Mouse (Mus musculus) lung, embryonic 14.5 days (tissue): Measurements from ENCODE around the gene Cyb5b. TPM values are rescaled to one million over a fixed set of nuclear protein-coding genes. Genes with fewer than 3 reads are reported as not detected.

Experiments
- ATAC-seq: fragments of 200-750 bp; cut with Nextera tagmentation; 2 replicates; pipeline ENCODE4 v1.8.0; 2017; ENCODE audit warnings: mild to moderate bottlenecking, moderate TSS enrichment, moderate library complexity; ENCODE audit not compliant: insufficient read depth
- DNase-seq: peaks from one replicate; pipeline ENCODE4 v3.0.0-alpha.2; 2015
- H3K27ac ChIP-seq: fragments of 300-500 bp; sonication (generic); 2 replicates; pipeline ENCODE4 v1.5.1; 2014; ENCODE audit warnings: low read depth, mild to moderate bottlenecking, moderate library complexity
- H3K27me3 ChIP-seq: fragments of 300-500 bp; sonication (generic); 2 replicates; pipeline ENCODE4 v1.6.1; 2014; ENCODE audit warnings: low read length, control low read depth; ENCODE audit not compliant: insufficient read depth
- H3K36me3 ChIP-seq: fragments of 300-500 bp; sonication (generic); 2 replicates; pipeline ENCODE4 v1.6.1; 2014; ENCODE audit warnings: control low read depth; ENCODE audit not compliant: insufficient read depth
- H3K4me1 ChIP-seq: fragments of 300-500 bp; sonication (generic); 2 replicates; pipeline ENCODE4 v1.6.1; 2014; ENCODE audit warnings: antibody characterized with exemption, control low read depth; ENCODE audit not compliant: insufficient read depth
- H3K4me2 ChIP-seq: fragments of 300-500 bp; sonication (generic); 2 replicates; pipeline ENCODE4 v1.6.1; 2014; ENCODE audit warnings: mild to moderate bottlenecking
- H3K4me3 ChIP-seq: fragments of 300-500 bp; sonication (generic); 2 replicates; pipeline ENCODE4 v1.5.1; 2014; ENCODE audit warnings: low read depth, low read length
- H3K9ac ChIP-seq: fragments of 300-500 bp; sonication (generic); 2 replicates; pipeline ENCODE4 v1.6.1; 2014
- H3K9me3 ChIP-seq: fragments of 300-500 bp; sonication (generic); 2 replicates; pipeline ENCODE4 v1.6.1; 2016; ENCODE audit warnings: low read depth, low read length, control low read depth
- CTCF ChIP-seq: IDR thresholded peaks from 2 replicates; pipeline ENCODE4 v1.5.1; 2016; ENCODE audit warnings: antibody characterized with exemption, low read depth
- WGBS: fragments of 180-500 bp; shearing (Covaris S2); extraction: QIAGEN DNeasy Blood & Tissue Kit; methylation state at CpG from one replicate; pipeline ENCODE4 v1.1.7; 2014; 5-methylcytosine and 5-hydroxymethylcytosine counted together
- polyA plus RNA-seq: library from polyadenylated mRNA; unstranded; fragments of >200 nt; fragmentation: Nextera tagmentation; extraction: Ambion mirVana; gene quantifications from 2 replicates; pipeline ENCODE4 v1.2.1, GENCODE M21; 2014

Cyb5b gene
- polyA plus RNA-seq, 1 experiment from 2014 or later: 117 TPM

DNA sequence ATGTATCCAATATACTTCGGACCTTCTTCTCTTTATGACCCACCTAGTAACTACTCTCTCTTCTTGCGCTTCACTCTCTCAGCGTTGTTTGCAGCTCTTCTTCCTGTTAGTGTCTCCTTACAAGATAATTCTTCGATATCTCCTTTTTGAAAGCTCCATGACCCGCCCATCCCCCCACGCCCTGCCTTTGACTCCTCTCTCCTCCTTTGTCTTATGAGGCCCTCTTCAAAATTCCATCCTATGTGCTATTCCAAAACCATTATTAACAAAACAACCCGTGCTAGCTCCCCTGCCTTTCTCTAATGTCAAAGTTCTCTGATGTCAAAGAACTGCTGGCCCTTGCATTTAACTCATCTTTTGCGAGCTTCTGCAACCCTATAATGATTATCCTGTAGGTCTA is 67.7 kb downstream of the Cyb5b start:
- Histone ChIP-seq H3K9ac (no peak overlapping the region), H3K4me2 (no peak overlapping the region), H3K4me1 (no peaks in the 10 kb centered on the region), H3K9me3 (no peaks in the 10 kb centered on the region), H3K27me3 (no peaks in the 10 kb centered on the region), H3K4me3 (no peak overlapping the region), H3K27ac (no peak overlapping the region), H3K36me3 (no peaks in the 10 kb centered on the region)
- 77% methylated on average over 8 of the region's 8 CpGs for WGBS
- TF ChIP-seq CTCF: no peak
- DNase-seq (no peak), ATAC-seq (no peak)

DNA sequence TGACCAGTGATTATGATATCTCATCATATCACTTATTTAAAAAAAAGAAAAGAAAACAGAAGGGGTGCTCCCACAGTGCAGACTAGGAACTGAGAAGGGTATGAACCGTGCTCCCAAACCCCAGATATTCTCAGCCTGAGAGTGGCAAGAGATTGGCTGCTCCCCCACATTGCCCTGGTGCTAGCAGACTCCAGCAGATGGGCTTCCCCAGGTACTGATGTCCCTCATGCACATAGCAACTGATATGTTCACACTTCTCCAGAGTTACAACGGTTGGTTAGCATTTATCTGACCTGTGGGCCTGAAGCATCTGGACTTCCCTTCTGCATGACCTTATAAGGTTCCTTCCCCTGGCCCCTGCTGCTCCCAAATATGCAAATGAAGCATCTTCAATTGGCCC is 68.6 kb downstream of the Cyb5b start:
- Histone ChIP-seq H3K36me3 (no peaks in the 10 kb centered on the region), H3K9ac (no peak overlapping the region), H3K9me3 (no peaks in the 10 kb centered on the region), H3K27ac (no peak overlapping the region), H3K4me1 (no peaks in the 10 kb centered on the region), H3K27me3 (no peaks in the 10 kb centered on the region), H3K4me3 (no peak overlapping the region), H3K4me2 (no peak overlapping the region)
- DNase-seq (no peak), ATAC-seq (no peak)
- 68% methylated on average over 2 of the region's 2 CpGs for WGBS
- TF ChIP-seq CTCF: no peak

DNA sequence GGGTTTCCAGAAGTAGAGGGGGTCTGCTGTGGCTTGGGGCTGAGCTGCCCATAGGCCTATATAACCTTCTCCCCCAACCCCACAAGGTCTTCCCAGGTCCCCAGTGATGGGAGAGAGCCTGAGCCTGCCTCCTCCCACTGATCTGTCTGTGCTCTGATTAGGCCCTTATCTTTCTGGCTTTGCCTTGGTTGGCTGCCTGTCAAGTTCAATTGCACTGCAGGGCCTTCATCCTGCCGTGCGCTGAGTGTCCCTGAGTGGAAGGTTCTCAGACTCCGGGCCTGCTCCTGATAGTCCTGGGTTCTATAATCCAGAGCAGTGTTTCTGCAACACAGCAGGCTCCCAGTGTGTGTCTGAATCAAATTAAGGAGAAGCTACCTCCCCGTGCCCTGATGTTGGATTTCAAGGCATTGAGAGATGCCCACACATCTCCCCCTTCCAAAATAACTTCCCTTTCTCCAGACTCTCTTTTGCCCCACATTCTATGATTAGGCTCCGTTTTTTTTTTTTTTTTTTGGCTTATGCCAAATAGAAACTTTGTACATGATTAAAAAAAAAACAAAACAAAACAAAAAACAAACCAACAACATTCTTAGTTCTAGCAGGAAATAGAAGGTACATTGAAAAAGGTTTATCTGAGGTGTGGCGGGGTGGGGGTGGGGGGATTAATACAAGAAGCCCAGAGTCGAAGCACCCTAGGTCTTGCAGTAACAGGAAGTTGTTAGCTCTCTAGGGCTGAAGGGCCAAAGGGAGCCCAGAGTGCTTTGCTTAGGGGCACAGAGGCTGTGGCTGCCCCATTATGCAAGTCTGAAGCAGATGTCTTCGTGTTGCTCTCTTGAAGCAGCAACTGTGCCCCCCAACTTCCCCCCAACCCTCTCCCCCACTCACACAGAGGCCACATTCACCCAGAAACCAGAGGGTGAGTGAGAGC is 71.7 kb downstream of the Cyb5b start:
- no peak overlapping the region for H3K9ac ChIP-seq
- ATAC-seq: peak; percentile 14; the same call in 1 of the 2 replicates
- no peak overlapping the region for H3K4me3 ChIP-seq
- H3K4me2 ChIP-seq: no peak overlapping the region
- no peaks in the 10 kb centered on the region for H3K27me3 ChIP-seq
- no peak overlapping the region; the same call in 1 of the 2 replicates for H3K27ac ChIP-seq
- H3K4me1 ChIP-seq: peaks cover 3% of the 10 kb centered on the region; the same call in 1 of the 2 replicates
- TF ChIP-seq CTCF: no peak
- peak; percentile 10 for DNase-seq
- H3K36me3 ChIP-seq: no peaks in the 10 kb centered on the region
- WGBS: 40% methylated on average over 8 of the region's 8 CpGs
- no peaks in the 10 kb centered on the region for H3K9me3 ChIP-seq

DNA sequence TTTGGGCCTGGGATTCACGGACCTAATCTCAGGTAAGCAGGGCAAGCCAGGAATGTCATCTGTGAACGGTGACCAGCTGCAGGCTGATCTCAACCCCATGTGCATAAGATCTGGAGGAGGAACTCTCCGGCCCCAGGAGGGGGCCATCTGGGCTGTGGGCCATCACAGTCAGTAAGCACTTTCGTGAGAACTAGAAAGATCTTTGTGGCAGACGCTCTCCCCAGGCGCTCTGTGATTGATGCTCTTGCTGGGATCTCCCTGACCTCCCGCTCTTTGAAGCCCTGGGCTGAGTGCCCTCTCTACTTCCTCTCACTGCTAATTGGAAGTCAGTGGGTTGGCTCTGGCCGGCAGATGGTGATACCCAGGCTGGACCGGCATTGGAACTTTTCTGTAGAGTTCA is 75.7 kb downstream of the Cyb5b start:
- Histone ChIP-seq H3K27ac (no peak overlapping the region), H3K9me3 (no peaks in the 10 kb centered on the region), H3K4me1 (peaks cover 3% of the 10 kb centered on the region; the same call in 1 of the 2 replicates), H3K4me2 (no peak overlapping the region), H3K9ac (no peak overlapping the region), H3K27me3 (no peaks in the 10 kb centered on the region), H3K4me3 (no peak overlapping the region), H3K36me3 (no peaks in the 10 kb centered on the region)
- WGBS: 15% methylated on average over 9 of the region's 9 CpGs
- no peak for TF ChIP-seq CTCF
- peak; percentile 76 for DNase-seq
- peak; percentile 68 for ATAC-seq

DNA sequence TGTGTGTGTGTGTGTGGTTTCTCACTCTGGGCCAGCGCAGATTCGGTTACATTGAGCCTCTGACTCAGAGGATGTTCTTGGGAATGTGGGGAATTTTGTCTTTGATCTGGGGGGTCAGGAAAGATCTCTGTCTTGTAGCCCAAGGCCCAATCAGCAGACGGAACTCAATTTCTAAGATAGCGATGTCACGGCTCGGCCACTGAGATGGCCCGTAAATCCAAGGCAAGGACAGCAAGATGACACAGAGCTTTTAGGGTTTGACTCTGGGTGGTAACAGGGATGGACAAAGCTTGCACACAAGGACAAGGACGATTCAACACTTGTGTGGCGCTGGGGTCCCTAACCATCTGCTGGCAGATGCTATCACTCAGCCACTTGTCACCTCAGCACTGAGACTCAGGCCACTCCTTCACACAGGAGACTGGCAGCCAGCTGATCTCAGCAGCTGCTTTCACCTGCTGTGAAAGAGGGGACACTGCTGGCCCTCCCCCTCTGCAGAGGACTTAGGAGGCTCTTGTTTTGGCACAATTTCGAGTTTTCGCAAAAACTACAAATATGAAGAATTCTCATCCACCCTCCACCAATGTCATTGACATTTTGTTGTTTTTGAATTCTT is 76.7 kb downstream of the Cyb5b start:
- Histone ChIP-seq H3K36me3 (no peaks in the 10 kb centered on the region), H3K27ac (no peak overlapping the region), H3K4me3 (no peak overlapping the region), H3K9me3 (no peaks in the 10 kb centered on the region), H3K4me1 (peaks cover 3% of the 10 kb centered on the region; the same call in 1 of the 2 replicates), H3K9ac (no peak overlapping the region), H3K27me3 (no peaks in the 10 kb centered on the region), H3K4me2 (no peak overlapping the region)
- ATAC-seq: no peak; the same call in 1 of the 2 replicates
- no peak for TF ChIP-seq CTCF
- 35% methylated on average over 11 of the region's 11 CpGs for WGBS
- no peak for DNase-seq

DNA sequence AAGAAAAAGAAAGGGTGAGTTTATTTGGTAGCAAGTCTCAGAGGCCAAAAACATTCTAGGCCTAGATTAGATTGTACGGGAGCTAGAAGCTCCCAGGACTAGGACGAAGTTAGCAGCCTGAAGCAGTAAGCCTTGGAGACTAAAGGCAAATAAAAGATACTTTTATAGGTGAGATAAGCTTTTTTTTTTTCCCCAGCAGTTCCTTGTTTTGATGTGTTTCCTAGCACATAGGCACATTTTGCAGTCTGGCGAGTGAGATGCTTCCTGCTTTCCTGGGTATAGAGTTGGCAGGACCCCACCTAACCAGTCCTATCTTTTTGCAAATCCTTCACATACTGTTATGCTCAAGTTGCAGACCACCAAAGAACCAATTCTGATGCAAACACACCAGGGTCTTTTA is 82.8 kb downstream of the Cyb5b start:
- H3K4me3 ChIP-seq: no peak overlapping the region
- H3K27me3 ChIP-seq: no peaks in the 10 kb centered on the region
- no peaks in the 10 kb centered on the region for H3K4me1 ChIP-seq
- DNase-seq (no peak), ATAC-seq (no peak)
- H3K4me2 ChIP-seq: no peak overlapping the region
- 88% methylated on average over 3 of the region's 3 CpGs for WGBS
- H3K9me3 ChIP-seq: no peaks in the 10 kb centered on the region
- H3K36me3 ChIP-seq: no peaks in the 10 kb centered on the region
- no peak overlapping the region for H3K9ac ChIP-seq
- H3K27ac ChIP-seq: no peak overlapping the region
- TF ChIP-seq CTCF: no peak

DNA sequence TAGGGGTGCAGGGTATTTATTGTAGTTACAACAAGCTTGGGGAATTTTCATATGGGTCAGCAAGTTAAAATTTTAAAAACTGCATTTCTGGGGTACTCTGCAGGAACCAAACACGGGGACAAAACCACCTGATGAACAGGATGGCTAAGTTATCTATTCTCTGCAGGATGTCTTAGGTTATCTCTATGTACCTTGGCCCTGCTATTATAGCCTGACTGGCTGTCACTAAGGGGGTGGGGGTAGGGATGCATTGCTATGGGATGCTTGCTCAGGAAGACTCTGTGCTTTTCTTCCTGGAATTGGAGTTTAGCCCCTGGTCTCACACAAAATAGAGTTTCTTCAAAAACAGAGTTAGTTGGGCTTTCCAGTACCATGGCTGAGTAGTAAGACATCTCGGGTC is 83.3 kb downstream of the Cyb5b start:
- Histone ChIP-seq H3K27ac (no peak overlapping the region), H3K27me3 (no peaks in the 10 kb centered on the region), H3K9ac (no peak overlapping the region), H3K9me3 (no peaks in the 10 kb centered on the region), H3K4me2 (no peak overlapping the region), H3K36me3 (no peaks in the 10 kb centered on the region), H3K4me1 (no peaks in the 10 kb centered on the region), H3K4me3 (no peak overlapping the region)
- 55% methylated on average over 2 of the region's 2 CpGs for WGBS
- ATAC-seq: no peak
- no peak for TF ChIP-seq CTCF
- no peak for DNase-seq

Other genes starting within 250 kb of the Cyb5b start
- 21.1 and 22.1 TPM in 2 replicates for gene Sntb2, start 214.9 kb upstream of the Cyb5b start, polyA plus RNA-seq
- 67.8 and 71.4 TPM in 2 replicates for gene Vps4a, start 119.4 kb upstream of the Cyb5b start, polyA plus RNA-seq
- gene Pdf, start 102.0 kb upstream of the Cyb5b start, polyA plus RNA-seq: 40.8 and 45.6 TPM in 2 replicates
- 37.0 and 40.8 TPM in 2 replicates for gene Cog8, start 94.0 kb upstream of the Cyb5b start, polyA plus RNA-seq
- gene Nip7, start 93.8 kb upstream of the Cyb5b start, polyA plus RNA-seq: 101 and 108 TPM in 2 replicates
- gene Tmed6, start 85.0 kb upstream of the Cyb5b start, polyA plus RNA-seq: 1.1 and 2.9 TPM in 2 replicates
- 13.7 and 14.7 TPM in 2 replicates for gene Terf2, start 54.1 kb upstream of the Cyb5b start, polyA plus RNA-seq
- 13.3 and 14.1 TPM in 2 replicates for gene Nfat5, start 142.8 kb downstream of the Cyb5b start, polyA plus RNA-seq